Mouse (Mus musculus) spleen, embryonic (tissue): ENCODE measurements around the gene C3.

Experiments
- CTCF ChIA-PET: fragments of 350-600 bp; sonication (Branson Sonifier 250); formaldehyde crosslinking; loops from one replicate; lab custom pipeline; 2022; lab: Charles Lee

The C3 gene

DNA sequence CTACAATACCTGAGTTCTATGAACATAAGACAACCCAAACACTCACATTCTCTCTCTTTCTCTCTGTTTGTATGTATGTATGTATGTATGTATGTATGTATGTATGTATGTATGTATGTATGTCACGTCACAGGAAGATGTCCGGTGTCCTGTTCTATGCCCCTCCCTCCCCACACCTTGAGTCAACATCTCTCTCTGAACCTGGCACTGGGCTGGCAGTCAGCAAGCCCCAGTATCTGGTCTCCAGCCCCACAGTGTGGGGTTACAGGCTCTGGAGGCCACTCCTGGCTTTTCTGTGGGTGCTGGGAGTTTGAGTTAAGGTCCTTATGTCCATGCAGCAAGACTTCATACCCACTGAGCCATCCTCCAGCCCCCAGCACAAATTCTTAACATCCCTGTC is 468 bp downstream of the C3 start:
- CTCF ChIA-PET: no interaction called here

DNA sequence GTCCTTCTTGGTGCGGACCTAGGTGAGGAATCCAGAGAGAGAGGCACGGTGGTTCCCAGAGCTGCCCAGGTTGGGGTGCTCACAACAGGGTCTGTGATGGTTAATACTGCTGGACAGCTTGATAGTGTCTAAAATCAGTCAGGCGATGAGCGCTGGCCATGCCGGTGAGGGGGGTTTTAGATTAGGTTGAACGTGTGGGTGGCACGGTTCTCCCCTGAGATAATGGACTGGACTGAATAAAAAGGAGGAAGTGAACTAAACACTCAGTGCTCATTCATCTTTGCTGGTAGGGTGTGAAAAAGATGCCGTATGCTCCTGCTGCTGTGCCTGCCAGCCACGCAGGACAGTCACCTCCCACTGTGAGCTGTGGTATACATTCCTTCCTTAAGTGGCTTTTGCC is 4.6 kb downstream of the C3 start:
- CTCF ChIA-PET: no interaction called here

DNA sequence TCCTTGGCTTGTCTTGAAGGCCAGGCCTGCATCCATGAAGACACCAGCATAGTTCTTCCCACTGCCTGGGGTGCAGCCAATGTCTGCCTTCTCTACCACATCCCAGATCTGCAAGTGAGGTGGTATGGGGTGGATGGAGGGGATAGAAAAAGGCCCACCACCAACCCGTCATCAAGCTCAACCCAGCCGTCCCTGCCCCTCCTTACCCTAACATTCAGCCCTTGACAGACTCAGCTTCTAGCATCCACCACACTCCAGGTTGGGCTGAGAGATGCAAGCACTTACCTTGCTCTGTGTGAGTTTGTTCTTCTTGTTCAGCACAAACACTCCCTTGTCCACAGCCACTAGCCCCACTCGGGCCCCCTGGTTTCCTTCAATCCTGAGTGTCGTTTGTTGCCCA is 6.0 kb downstream of the C3 start:
- CTCF ChIA-PET: interaction anchor here (0.7 kb wide), 1 partner anchor 9 kb away, joined by 3 read pairs; no protein-coding TSS in a partner anchor

DNA sequence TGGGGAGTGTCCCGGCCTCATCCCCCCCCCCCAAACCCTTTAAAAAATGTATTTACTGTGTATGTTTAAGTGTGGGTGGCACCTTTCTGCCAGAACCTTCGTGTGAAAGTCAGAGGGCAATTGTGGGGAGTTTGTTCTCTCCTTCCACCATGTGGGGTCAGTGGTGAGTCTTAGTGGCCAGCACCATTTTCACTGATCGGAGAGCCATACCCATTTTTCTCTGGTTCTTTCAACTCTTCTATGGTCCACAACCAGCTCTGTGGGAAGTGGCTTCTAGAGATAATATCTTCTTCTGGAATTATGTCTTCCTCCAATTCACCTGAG is 8.1 kb downstream of the C3 start:
- CTCF ChIA-PET: interaction anchor here (0.5 to 2.4 kb wide), 3 partner anchors 14 to 545 kb away, joined by 3 to 16 read pairs (median 4); no protein-coding TSS in a partner anchor

DNA sequence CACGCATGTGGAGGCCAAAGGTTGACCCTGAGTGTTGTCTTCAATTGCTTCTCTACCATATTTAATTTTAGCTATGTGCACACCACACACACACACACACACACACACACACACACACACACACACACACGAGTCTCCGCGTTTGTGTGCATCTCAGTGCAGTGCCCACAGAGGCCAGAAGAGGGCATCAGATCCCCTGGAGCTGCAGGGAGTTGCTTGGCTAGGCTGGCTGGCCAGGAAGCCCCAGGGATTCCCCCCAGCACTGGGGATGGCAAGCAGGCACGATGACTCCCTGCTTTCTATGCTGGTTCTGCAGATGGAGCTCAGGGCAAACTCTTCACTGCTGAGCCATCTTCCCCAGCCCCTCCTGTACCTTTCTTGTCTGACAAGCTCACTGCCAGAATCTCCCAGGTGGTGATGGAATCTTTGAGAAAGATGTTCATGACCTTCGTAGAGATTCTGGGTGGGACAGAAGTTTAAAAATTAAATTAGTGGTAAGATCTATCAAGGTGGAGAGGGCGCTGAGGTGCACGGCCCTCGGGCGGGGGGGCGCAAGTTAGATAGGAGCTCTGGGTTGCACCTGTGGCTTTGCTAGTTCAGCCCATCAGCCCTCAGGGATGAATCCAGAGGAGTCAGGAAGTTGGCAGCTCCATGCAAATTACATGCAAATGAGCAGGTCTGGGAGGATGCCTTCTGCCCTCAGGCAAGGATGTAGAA is 8.6 kb downstream of the C3 start:
- CTCF ChIA-PET: interaction anchor here (0.5 to 2.4 kb wide), 7 partner anchors 15 to 545 kb away, joined by 3 to 16 read pairs (median 3); no protein-coding TSS in a partner anchor

DNA sequence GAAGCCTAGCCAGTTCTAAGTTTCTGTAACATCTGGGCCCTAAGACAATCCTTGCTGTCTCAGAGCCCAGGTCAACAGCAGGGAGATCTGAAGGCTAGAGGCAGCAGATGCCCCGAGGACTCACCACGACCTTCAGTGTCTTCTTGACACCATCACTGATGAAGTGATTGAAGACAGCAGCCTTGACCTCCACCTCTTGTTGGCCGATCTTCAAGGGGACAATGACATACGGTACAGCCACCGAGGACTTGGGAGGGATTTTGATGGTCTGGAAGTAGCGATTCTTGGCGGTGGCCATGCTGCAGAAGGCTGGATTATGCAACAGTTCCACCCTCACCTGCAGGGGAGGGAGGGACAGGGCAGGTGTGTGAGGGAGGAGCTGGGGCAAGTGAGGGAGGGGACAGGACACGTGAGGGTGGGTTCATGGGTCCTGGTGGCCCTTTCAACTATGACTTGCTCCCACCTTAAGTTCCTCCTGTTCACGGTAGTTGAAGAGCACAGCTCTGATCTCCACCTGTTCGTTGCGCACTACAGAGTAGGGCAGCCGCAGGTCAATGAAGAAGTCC is 9.5 kb downstream of the C3 start:
- CTCF ChIA-PET: no interaction called here

DNA sequence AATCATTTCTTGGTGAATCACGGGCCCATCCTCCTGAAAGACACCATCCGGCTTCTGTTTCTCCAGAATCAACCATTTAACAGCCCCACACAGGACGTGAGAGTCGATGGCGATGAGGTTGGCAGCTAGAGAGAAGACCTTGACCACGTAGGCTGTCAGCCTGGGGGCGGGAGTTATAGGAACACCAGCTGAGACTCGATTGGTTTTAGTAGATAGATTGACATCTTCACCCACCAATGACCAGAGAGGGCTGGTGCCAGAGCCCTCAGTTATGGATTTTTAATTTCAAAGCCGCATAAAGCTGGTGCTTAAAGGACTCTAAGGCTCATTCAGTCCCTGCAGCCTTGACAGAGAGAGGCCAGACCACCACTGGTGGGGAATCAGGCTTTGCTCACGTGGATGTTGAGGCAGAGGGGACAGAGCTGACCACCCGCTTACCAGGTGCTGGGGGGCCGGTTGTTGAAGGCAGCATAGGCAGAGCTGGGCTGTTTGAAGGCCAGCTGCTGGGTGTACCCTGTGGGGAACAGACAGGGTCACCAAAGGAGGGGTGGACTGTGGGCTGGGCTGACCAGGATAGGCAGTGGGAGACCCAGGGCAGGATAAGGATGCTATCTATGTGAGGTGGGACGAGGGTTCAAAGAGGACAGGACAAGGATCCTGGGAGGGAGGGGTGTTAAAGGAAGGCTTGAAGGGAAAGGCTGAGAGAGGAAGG is 13.1 kb downstream of the C3 start:
- CTCF ChIA-PET: no interaction called here

DNA sequence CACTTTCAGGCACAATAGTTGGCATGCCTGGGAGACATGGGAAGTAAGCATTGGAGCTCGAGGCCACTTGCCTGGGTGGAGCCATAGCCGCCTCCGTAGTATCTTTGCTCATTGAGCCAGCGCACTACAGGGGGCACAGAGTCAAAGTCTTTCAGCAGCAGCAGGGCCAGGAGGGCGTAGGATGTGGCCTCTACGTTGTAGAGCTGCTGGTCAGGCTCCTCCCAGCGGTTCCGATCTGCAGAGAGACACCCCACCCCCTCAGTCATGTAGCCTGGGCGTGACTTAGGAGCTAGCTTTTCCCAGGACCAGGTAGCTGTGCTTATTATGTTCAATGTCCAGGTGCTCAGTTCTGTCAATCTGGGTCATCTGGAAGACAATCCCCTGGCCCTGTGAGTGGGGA is 16.4 kb downstream of the C3 start:
- CTCF ChIA-PET: no interaction called here

DNA sequence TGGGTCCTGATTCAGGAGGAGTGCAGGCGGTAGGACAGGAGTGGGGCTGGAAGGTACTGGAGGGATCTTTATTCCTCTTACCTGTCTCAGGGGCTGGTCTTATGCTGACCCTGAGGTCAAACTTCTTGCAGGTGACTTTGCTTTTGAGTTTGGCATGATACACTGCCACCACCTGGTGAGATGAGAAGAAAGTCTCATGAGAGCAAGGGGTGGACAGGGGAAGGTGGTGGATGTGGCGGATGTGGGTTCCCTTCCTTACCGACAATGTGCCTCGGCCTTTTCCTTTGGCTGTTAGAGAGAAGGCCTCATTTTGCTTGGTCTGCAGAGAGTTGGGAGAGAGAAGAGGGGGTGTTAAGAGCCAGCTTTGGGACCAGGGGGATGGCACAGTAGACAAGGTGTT is 18.6 kb downstream of the C3 start:
- CTCF ChIA-PET: no interaction called here

DNA sequence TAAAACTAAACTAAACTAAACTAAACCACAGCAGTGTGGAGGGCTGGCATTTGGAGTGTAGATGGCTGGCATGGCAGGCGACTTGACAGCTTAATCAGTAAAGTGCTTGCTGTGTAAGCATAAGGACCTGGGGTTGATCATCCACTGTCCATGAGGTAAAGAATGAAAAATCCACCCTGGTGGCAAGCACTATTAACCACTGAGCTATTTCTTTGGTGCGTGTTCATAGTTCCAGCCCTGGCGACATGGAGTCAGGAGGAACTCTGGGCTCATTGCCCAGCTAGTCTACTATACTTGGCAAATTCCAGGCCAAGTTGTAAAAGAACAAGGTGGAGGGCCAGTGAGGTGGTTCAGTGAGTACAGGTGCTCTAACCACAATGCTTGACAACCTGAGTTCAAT is 20.0 kb downstream of the C3 start:
- CTCF ChIA-PET: no interaction called here

DNA sequence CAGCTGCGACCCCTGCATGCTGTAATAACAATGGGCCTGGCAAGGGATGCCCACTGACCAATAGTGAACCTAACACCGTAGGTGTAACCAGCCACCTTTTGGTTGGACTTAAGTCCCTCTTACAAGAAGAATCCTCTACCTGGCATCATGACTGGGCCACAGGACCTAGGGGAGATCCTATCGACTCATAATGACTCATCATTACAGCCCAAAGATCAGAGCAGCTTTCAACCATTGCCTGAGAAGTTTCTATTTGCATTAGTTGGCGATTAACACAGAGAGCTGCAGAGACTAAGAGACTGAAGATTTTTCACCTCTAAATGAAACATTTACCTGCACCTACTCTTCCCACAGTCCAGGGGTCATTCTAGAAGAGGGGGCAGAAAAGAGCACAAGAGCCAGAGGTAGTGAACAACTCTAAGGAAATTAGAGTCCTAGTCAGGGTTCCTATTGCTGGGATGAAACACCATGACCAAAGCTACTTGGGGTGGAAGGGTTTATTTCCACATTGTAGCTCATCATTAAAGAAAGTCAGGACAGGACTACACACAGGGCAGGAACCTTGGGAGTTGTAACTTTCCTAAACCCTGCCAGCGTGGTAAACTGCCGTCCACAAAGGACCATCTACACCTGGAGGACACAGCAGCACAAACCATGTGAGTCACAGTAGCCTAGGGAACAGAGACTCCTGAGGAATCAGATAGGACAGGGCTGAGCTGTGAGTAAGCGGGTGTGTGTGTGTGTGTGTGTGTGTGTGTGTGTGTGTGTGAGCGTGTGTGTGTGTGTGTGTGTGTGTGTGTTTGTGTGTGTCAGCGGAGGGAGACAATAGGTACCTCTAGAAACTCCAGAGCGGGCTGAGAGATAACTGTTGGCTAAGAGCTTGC is 25.9 kb downstream of the C3 start:
- CTCF ChIA-PET: no interaction called here

DNA sequence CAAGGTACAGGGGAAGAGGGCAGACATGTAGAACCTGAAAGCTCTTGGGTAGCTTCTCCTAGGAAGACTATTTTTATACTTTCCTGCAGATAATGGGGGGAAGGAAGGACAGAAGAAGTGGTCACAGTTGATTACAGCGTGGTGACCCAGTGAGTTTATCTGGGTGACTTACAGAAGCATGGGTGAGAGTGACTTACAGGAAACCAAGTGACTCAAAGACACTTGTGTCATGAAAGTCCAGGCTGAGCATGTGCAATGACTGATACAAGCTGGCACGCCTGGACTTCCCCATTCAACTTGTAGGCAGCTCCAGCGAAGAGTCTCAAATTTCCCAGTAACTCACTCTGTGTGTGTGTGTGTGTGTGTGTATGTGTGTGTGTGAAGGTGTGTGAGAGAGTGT is 29.7 kb downstream of the C3 start:
- CTCF ChIA-PET: no interaction called here

DNA sequence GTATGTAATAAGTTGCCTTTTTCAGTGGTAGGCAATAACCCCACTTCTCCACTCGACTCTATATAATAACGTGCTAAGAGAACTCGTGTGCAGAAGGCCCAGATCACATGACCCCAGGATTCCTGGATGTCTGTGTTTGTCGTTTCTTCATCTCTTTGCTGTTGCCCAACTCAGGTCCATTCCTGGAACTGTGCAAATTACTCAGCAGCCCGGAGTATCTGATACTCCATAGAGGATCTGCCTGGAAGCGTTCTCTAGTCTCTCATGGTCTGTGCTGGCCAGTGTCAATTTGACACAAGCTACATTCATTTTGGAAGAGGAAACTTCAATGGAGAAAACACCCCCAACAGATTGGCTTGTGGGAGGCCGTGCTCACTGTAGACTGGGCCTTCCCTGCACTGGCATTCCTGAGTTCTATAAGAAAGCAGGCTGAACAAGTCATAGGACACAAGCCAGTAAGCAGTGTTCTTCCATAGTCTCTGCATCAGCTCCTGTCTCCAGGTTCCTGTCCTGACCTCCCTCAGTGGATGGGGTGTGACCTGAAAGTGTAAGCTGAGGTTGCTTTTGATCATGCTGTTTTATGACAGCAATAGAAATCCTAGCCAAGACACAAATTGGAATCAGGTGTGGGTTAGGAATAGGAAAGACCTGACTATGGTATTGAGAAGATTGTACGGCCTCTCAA is 32.5 kb downstream of the C3 start:
- CTCF ChIA-PET: interaction anchor here (0.6 kb wide), 1 partner anchor 58 kb away, joined by 3 read pairs; no protein-coding TSS in a partner anchor

DNA sequence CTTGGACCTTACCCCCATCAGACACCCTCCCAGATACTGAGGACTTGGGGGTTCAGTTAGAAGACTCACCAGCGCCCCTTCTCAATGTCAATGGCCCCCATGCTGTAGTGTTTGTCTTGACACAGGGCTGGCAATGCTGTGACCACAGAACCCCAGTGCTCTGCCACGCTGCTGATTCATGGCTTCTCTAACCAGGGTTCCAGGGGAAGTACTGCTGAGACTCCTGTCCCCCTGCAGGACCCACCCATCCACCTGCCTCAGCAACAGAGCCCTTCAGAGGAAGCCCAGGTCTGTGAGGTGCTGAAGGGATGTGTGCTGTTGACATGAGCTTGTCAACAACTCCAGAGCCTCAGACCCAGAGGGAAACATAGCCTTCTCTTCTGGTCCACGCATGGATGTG is 33.2 kb downstream of the C3 start:
- CTCF ChIA-PET: interaction anchor here (0.6 kb wide), 2 partner anchors 14 to 58 kb away, joined by 3 to 8 read pairs; no protein-coding TSS in a partner anchor

DNA sequence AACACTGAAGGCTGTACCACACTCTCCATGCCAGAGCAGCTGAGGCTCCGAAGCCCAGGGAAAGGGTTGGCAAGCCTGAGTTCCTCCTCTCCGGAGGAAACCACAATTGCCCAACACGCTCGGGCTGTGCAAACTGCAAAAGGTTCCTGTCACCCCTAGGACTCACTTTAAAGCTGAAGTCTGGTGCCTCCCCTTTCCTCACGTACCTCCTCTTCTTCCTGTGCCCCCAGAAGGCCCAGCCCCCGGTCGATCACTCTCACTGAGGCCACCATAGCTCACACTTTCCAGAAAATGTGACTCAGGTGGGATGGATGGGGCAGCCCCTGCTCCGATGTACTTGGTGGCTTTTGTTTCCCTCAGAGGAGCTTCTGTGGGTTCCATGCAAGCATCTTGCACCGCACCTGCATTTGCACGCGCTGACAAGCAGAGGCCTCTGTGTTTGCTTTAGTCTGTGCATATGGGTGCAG is 33.9 kb downstream of the C3 start, which contains the start of gene Tnfsf14:
Tnfsf14 (minus strand) TSS at position 137 of the 467 bp plus-strand sequence.
- CTCF ChIA-PET: no interaction called here

DNA sequence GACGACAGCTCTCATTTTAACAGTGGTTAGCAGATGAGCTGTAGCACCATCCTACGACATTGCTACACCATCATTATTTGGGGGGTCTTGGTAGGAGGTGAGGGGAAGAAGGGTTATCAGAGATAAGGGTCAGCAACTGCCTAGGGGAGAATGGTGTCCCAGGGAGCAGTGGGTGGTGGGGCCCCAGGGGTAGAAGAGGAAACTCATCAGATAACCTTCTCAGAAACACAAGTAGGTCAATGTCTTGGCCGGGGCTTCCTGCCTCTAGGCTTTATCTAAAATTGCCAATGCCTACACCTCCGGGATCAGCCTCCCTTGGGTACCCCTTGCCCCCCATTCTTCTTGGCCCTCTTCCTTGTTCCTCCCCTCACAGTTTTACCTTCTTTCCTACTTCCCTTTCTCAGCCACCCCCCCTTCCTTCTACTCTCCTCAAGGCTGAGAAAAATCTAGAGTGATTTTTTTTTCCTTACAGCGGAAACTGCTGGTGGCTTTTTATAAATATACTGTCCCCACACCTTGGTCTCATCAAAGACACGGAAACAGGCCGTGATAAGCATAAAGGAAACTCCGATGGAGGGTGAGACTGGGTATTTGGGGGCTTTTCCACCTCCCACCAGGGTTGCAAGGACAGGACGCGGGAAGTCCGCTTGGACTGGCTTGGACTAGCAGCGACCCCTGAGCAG is 39.3 kb downstream of the C3 start:
- CTCF ChIA-PET: no interaction called here

DNA sequence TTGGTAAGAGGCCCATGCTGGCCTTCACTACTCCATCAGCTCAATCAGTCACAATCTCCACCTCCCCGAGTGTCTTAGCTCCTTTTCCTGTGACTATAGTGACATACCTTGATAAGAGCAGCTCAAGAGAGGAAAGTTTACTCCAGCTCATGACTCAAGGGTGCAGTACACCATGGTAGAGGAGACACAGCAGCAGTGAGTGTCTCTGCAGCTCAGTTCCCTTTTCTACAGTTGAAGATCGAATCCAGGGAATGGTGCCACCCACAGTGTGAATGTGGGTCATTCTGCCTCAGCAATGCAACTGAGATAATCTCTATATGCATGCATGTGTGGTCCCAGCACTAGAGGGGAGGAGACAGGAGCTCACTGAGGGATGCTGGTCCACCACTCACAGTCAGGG is 42.3 kb downstream of the C3 start:
- CTCF ChIA-PET: interaction anchor here (0.7 kb wide), 1 partner anchor 375 kb away, joined by 4 read pairs; no protein-coding TSS in a partner anchor

DNA sequence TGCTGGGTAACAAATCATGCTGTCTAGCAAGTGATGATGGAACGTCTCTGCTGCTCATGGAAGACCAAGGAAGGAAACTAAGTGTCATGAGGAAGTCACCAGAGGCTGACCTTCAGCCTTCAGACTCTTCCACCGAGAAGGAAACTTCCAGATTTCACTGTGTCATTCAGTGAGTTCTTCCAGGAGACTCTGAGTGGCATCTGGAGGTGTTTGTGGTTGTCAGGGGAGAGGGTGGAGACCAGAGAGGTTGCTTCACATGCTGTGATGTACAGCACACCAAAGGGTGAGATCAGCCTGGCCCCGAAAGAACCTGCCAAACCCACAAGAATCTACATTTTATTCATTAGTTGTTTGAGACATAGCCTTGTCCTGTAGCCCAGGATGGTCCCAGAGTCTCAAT is 45.1 kb downstream of the C3 start:
- CTCF ChIA-PET: no interaction called here

DNA sequence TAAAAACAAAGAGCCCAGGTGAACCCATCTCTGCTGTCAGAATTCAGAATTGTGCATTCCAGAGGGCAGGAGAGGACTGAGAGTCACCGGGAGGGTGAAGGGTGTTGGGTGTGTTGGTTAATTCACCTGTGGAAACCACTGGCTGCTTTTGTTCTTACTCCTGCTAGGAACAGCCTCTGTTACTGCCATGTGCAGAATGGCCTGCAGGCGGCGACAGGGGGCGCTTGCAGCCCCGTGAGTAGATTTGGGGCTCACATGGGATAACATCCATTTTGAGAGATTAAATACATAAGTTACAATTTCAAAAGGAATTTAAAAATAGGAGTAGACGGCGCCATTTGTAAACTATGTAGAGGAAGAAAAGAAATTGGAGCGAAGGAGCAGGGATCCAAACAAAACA is 47.6 kb downstream of the C3 start:
- CTCF ChIA-PET: no interaction called here

DNA sequence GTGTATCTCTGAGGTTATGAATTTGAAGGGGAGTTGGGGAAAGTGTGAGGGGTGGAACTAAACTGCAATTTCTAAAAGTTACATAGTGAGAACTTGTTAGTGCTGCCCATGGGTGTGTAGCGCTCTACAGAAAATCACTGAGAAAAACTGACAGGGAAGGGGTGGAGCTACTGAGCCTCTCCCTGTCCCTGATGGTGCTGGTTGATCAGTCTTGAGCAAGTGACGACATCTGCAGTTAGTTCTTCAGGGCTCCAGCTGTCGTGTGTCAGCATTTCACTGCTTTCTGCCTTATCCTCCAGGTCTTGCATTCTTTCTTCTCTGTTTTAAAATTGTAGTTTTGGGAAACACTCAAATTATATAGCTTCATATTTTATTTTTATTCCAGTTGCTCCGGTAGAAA is 54.6 kb downstream of the C3 start:
- CTCF ChIA-PET: interaction anchor here (0.6 kb wide), 1 partner anchor 306 kb away, joined by 3 read pairs; no protein-coding TSS in a partner anchor
